8 mouse cellular contexts compared by ENCODE assay signal in genomic region chr13:41249538-41250317, GRCm38 (mm10). TPM values are rescaled to one million over a fixed set of nuclear protein-coding genes. Genes with fewer than 3 reads are reported as not detected.
DNase-seq lines count a peak whose midpoint lies in the region; ATAC-seq lines count a peak whose summit lies in the region.

TSS of gene Smim13 (plus strand) at chr13:41249844.

- H3K36me3 ChIP-seq in hindbrain, embryonic 16.5 days (ENCODE audit: control insufficient read depth, insufficient read depth, low read length), result no peaks in the 10 kb centered on the region
- H3K36me3 ChIP-seq in macrophage (ENCODE audit: inconsistent target), result no peaks in the 10 kb centered on the region

- H3K9me3 ChIP-seq in hindbrain, embryonic 16.5 days (ENCODE audit: control insufficient read depth, low read length), result no peaks in the 10 kb centered on the region

- H3K4me2 ChIP-seq in hindbrain, embryonic 16.5 days (ENCODE audit: low read length), result peak within 1 kb of the TSS; percentile 68

- WGBS in hindbrain, embryonic 16.5 days, result under 1% methylated on average over 68 of the region's 78 CpGs
- WGBS in macrophage (ENCODE audit: missing documents), result under 1% methylated on average over 69 of the region's 78 CpGs

- H3K27ac ChIP-seq in hindbrain, embryonic 16.5 days (ENCODE audit: low read depth, low read length), result peak within 1 kb of the TSS; percentile 92
- H3K27ac ChIP-seq in macrophage, result peak within 1 kb of the TSS; percentile 19

- peaks cover 7% of the 10 kb centered on the region for H3K4me1 ChIP-seq in hindbrain, embryonic 16.5 days (ENCODE audit: control insufficient read depth, insufficient read depth, low read depth, low read length)

- peak within 1 kb of the TSS; percentile 87 for H3K4me3 ChIP-seq in hindbrain, embryonic 16.5 days (ENCODE audit: low read length)
- H3K4me3 ChIP-seq in macrophage (ENCODE audit: inconsistent target), result peak within 1 kb of the TSS; percentile 57

- DNase-seq in WW6 (ENCODE audit: low read depth, low spot score), result peak; percentile 95
- peak; percentile 68 to 89 for DNase-seq in cerebellum, postnatal 4 days (ENCODE audit: low spot score in 2 of 2)
- peak; percentile 95 for DNase-seq in gastrocnemius, adult 18-20 months (ENCODE audit: low spot score)
- peak; percentile 94 to 97 for DNase-seq in left cerebral cortex, adult 18-20 months (ENCODE audit: low spot score in 2 of 2)
- peak; percentile 98 for DNase-seq in right cerebral cortex, adult 18-20 months
- DNase-seq in urinary bladder, postnatal 10 days (ENCODE audit: low spot score), result peak; percentile 56

- peaks cover 9% of the 10 kb centered on the region; the same call in 1 of the 2 replicates for H3K79me2 ChIP-seq in macrophage (ENCODE audit: inconsistent target)

- peak; percentile 99 for ATAC-seq in hindbrain, embryonic 16.5 days

- H3K9ac ChIP-seq in hindbrain, embryonic 16.5 days (ENCODE audit: low read depth, low read length), result peak within 1 kb of the TSS; percentile 93

- H3K27me3 ChIP-seq in hindbrain, embryonic 16.5 days (replicated peaks; ENCODE audit: control insufficient read depth, insufficient read depth, low read length), result no peaks in the 10 kb centered on the region

RNA-seq across cellular contexts. Expression of gene Smim13, which starts in this region (rescaled TPM):
- total RNA-seq in gastrocnemius, adult 18-20 months (2021), result 10 to 100 TPM; 37.3 to 37.5 TPM
- 28.5 and 31.3 TPM in 2 replicates for polyA plus RNA-seq in hindbrain, embryonic 16.5 days (2015; fragmentation: Nextera tagmentation; extraction: Ambion mirVana)
- 100 to 1,000 TPM; 176 to 180 TPM for total RNA-seq in left cerebral cortex, adult 18-20 months (2021)
- 1 to 10 TPM in 22 of 26 experiments, under 1 TPM in 4; 0.56 to 7.4 (median 2.6) TPM for total RNA-seq in macrophage (2018; cell fraction: chromatin; rRNA removed)
- 10 to 100 TPM in 20 of 26 experiments, 1 to 10 TPM in 6; 9.0 to 22.3 (median 12.8) TPM for total RNA-seq in macrophage (2018; cell fraction: cytosol; rRNA removed)
- total RNA-seq in macrophage (2018; cell fraction: nucleus; rRNA removed), result 10 to 100 TPM in 6 of 26 experiments, 1 to 10 TPM in 20; 4.0 to 17.5 (median 7.1) TPM
- 10.8 to 16.4 TPM (median 11.3 TPM) in 3 replicates for polyA plus RNA-seq in macrophage (2018)

Comparison
In these comparisons a context has a peak if more than half of its experiments do, and no peak if none do; other contexts are left out.
1. Peak in every context shown above with its lines: DNase-seq, ATAC-seq, H3K4me3 ChIP-seq and H3K27ac ChIP-seq.
2. RNA of gene Smim13 (total RNA-seq): 176 to 180 TPM in left cerebral cortex, adult 18-20 months; 37.3 to 37.5 TPM in gastrocnemius, adult 18-20 months; every median in the first group is over 4 times any median in the second.